Mouse (Mus musculus) cerebellum, adult 2 months (tissue): ENCODE measurements around the gene Palld.

Experiments
- CTCF ChIP-seq: fragments of 200-500 bp; IDR thresholded peaks from 2 replicates; pipeline ENCODE4 v1.5.1; 2011; ENCODE audit warnings: low read depth, mild to moderate bottlenecking, control low read depth, low read length, moderate library complexity, borderline replicate concordance; ENCODE audit not compliant: insufficient read depth
- POLR2A ChIP-seq: fragments of 200-500 bp; IDR thresholded peaks from 2 replicates; pipeline ENCODE4 v1.6.1; 2011; ENCODE audit warnings: low read length, control low read depth, borderline replicate concordance; ENCODE audit not compliant: insufficient read depth

GRCm38 (mm10) chr8:61831944-61832343, 70.5 kb downstream of the Palld start:
- TF ChIP-seq POLR2A (no peak), CTCF (no peak)
